Mouse (Mus musculus): ENCODE measurements around the gene Ccdc71. TPM values are rescaled to one million over a fixed set of nuclear protein-coding genes. Genes with fewer than 3 reads are reported as not detected.

The Ccdc71 gene
- total and polyA plus RNA-seq, 3 experiments, result 22.3 to 52.4 (median 25.6) TPM

- Histone ChIP-seq H3K4me1 (ENCODE audit: insufficient read depth, low read depth, low read length) (peaks cover 68% of the 10 kb centered on the region), H3K36me3 (replicated peaks) (peaks cover 5% of the 10 kb centered on the region), H3K9me3 (replicated peaks) (no peaks in the 10 kb centered on the region), H3K4me3 (ENCODE audit: low read depth, low read length) (no peak overlapping the region), H3K27me3 (ENCODE audit: insufficient read depth, low read length) (no peaks in the 10 kb centered on the region)
- DNase-seq (ENCODE audit: low spot score) (no peak), ATAC-seq (ENCODE audit: extremely low read depth, insufficient number of reproducible peaks, low FRiP score, poor library complexity, severe bottlenecking) (no peak)
- TF ChIP-seq GATA2 (IDR thresholded peaks at IDR 0.05; ENCODE audit: borderline replicate concordance, low read depth, low read length) (no peak), POLR2AphosphoS5 (IDR thresholded peaks at IDR 0.05; ENCODE audit: insufficient replicate concordance, low read depth, low read length) (no peak), TAL1 (conservative IDR thresholded peaks at IDR 0.05; ENCODE audit: low read depth, low read length) (no peak), CTCF (IDR thresholded peaks at IDR 0.05; ENCODE audit: low read depth, low read length) (no peak), GATA1 (IDR thresholded peaks at IDR 0.05; ENCODE audit: borderline replicate concordance, low read length) (no peak)
These were observed 4.4 kb upstream of the Ccdc71 start for GRCm38 (mm10) chr9:108455747-108456571.

- DNase-seq (ENCODE audit: low spot score) (no peak), ATAC-seq (ENCODE audit: extremely low read depth, insufficient number of reproducible peaks, low FRiP score, poor library complexity, severe bottlenecking) (no peak)
- Histone ChIP-seq H3K9me3 (replicated peaks) (no peaks in the 10 kb centered on the region), H3K36me3 (replicated peaks) (peaks cover 11% of the 10 kb centered on the region), H3K4me3 (ENCODE audit: low read depth, low read length) (no peak overlapping the region), H3K4me1 (ENCODE audit: insufficient read depth, low read depth, low read length) (peaks cover 67% of the 10 kb centered on the region), H3K27me3 (ENCODE audit: insufficient read depth, low read length) (no peaks in the 10 kb centered on the region)
- TF ChIP-seq CTCF (IDR thresholded peaks at IDR 0.05; ENCODE audit: low read depth, low read length) (no peak), GATA1 (IDR thresholded peaks at IDR 0.05; ENCODE audit: borderline replicate concordance, low read length) (no peak), TAL1 (conservative IDR thresholded peaks at IDR 0.05; ENCODE audit: low read depth, low read length) (no peak), GATA2 (IDR thresholded peaks at IDR 0.05; ENCODE audit: borderline replicate concordance, low read depth, low read length) (no peak), POLR2AphosphoS5 (IDR thresholded peaks at IDR 0.05; ENCODE audit: insufficient replicate concordance, low read depth, low read length) (no peak)
These were observed 3.4 kb upstream of the Ccdc71 start for GRCm38 (mm10) chr9:108456953-108457352.

- Histone ChIP-seq H3K4me1 (ENCODE audit: insufficient read depth, low read depth, low read length) (peaks cover 62% of the 10 kb centered on the region), H3K36me3 (replicated peaks) (peaks cover 41% of the 10 kb centered on the region), H3K9me3 (replicated peaks) (no peaks in the 10 kb centered on the region), H3K4me3 (ENCODE audit: low read depth, low read length) (peak overlapping the region; percentile 88), H3K27me3 (ENCODE audit: insufficient read depth, low read length) (no peaks in the 10 kb centered on the region)
- ATAC-seq (ENCODE audit: extremely low read depth, insufficient number of reproducible peaks, low FRiP score, poor library complexity, severe bottlenecking), result no peak
- DNase-seq (ENCODE audit: low spot score), result no peak
- TF ChIP-seq TAL1 (conservative IDR thresholded peaks at IDR 0.05; ENCODE audit: low read depth, low read length) (no peak), GATA2 (IDR thresholded peaks at IDR 0.05; ENCODE audit: borderline replicate concordance, low read depth, low read length) (no peak), GATA1 (IDR thresholded peaks at IDR 0.05; ENCODE audit: borderline replicate concordance, low read length) (no peak), POLR2AphosphoS5 (IDR thresholded peaks at IDR 0.05; ENCODE audit: insufficient replicate concordance, low read depth, low read length) (no peak), CTCF (IDR thresholded peaks at IDR 0.05; ENCODE audit: low read depth, low read length) (no peak)
These were observed 398 bp upstream of the Ccdc71 start for GRCm38 (mm10) chr9:108459939-108460318.

- no peak for TF ChIP-seq POLR2AphosphoS5 (IDR thresholded peaks at IDR 0.05; ENCODE audit: insufficient replicate concordance, low read depth, low read length)
- no peak for TF ChIP-seq CTCF (IDR thresholded peaks at IDR 0.05; ENCODE audit: low read depth, low read length)
- no peak for TF ChIP-seq GATA1 (IDR thresholded peaks at IDR 0.05; ENCODE audit: borderline replicate concordance, low read length)
- no peak for TF ChIP-seq TAL1 (conservative IDR thresholded peaks at IDR 0.05; ENCODE audit: low read depth, low read length)
- TF ChIP-seq GATA2 (IDR thresholded peaks at IDR 0.05; ENCODE audit: borderline replicate concordance, low read depth, low read length), result no peak
- Histone ChIP-seq H3K4me1 (ENCODE audit: insufficient read depth, low read depth, low read length) (peaks cover 52% of the 10 kb centered on the region), H3K36me3 (replicated peaks) (peaks cover 52% of the 10 kb centered on the region), H3K9me3 (replicated peaks) (no peaks in the 10 kb centered on the region), H3K4me3 (ENCODE audit: low read depth, low read length) (peak within 1 kb of the TSS; percentile 88), H3K27me3 (ENCODE audit: insufficient read depth, low read length) (no peaks in the 10 kb centered on the region)
- DNase-seq (ENCODE audit: low spot score), result no peak
- ATAC-seq (ENCODE audit: extremely low read depth, insufficient number of reproducible peaks, low FRiP score, poor library complexity, severe bottlenecking), result no peak
These were observed 879 bp downstream of the Ccdc71 start, which contains the start of gene Klhdc8b for GRCm38 (mm10) chr9:108461181-108461631. Gene Klhdc8b (minus strand): TSS chr9:108461581.

GRCm38 (mm10) chr9:108461675-108462074, 1.3 kb downstream of the Ccdc71 start:
- H3K4me1 ChIP-seq (ENCODE audit: insufficient read depth, low read depth, low read length), result peaks cover 48% of the 10 kb centered on the region
- no peak for TF ChIP-seq CTCF (IDR thresholded peaks at IDR 0.05; ENCODE audit: low read depth, low read length)
- TF ChIP-seq TAL1 (conservative IDR thresholded peaks at IDR 0.05; ENCODE audit: low read depth, low read length), result no peak
- no peak for TF ChIP-seq POLR2AphosphoS5 (IDR thresholded peaks at IDR 0.05; ENCODE audit: insufficient replicate concordance, low read depth, low read length)
- TF ChIP-seq GATA1 (IDR thresholded peaks at IDR 0.05; ENCODE audit: borderline replicate concordance, low read length), result no peak
- TF ChIP-seq GATA2 (IDR thresholded peaks at IDR 0.05; ENCODE audit: borderline replicate concordance, low read depth, low read length), result no peak
- peak overlapping the region; percentile 88 for H3K4me3 ChIP-seq (ENCODE audit: low read depth, low read length)
- DNase-seq (ENCODE audit: low spot score), result no peak
- no peaks in the 10 kb centered on the region for H3K27me3 ChIP-seq (ENCODE audit: insufficient read depth, low read length)
- H3K36me3 ChIP-seq (replicated peaks), result peaks cover 54% of the 10 kb centered on the region
- ATAC-seq (ENCODE audit: extremely low read depth, insufficient number of reproducible peaks, low FRiP score, poor library complexity, severe bottlenecking), result no peak
- H3K9me3 ChIP-seq (replicated peaks), result no peaks in the 10 kb centered on the region

GRCm38 (mm10) chr9:108462192-108462591, 1.9 kb downstream of the Ccdc71 start:
- H3K4me3 ChIP-seq (ENCODE audit: low read depth, low read length), result peak overlapping the region; percentile 88; the same call in 1 of the 2 replicates
- peaks cover 47% of the 10 kb centered on the region for H3K4me1 ChIP-seq (ENCODE audit: insufficient read depth, low read depth, low read length)
- H3K27me3 ChIP-seq (ENCODE audit: insufficient read depth, low read length), result no peaks in the 10 kb centered on the region
- no peak for TF ChIP-seq POLR2AphosphoS5 (IDR thresholded peaks at IDR 0.05; ENCODE audit: insufficient replicate concordance, low read depth, low read length)
- no peak for TF ChIP-seq CTCF (IDR thresholded peaks at IDR 0.05; ENCODE audit: low read depth, low read length)
- no peak for TF ChIP-seq GATA2 (IDR thresholded peaks at IDR 0.05; ENCODE audit: borderline replicate concordance, low read depth, low read length)
- TF ChIP-seq TAL1 (conservative IDR thresholded peaks at IDR 0.05; ENCODE audit: low read depth, low read length), result no peak
- no peak for TF ChIP-seq GATA1 (IDR thresholded peaks at IDR 0.05; ENCODE audit: borderline replicate concordance, low read length)
- H3K9me3 ChIP-seq (replicated peaks), result no peaks in the 10 kb centered on the region
- ATAC-seq (ENCODE audit: extremely low read depth, insufficient number of reproducible peaks, low FRiP score, poor library complexity, severe bottlenecking), result no peak
- peaks cover 59% of the 10 kb centered on the region for H3K36me3 ChIP-seq (replicated peaks)
- DNase-seq (ENCODE audit: low spot score), result no peak

Measured in G1E (cell line).